Mouse (Mus musculus): ENCODE data around the gene Fdxr. TPM values are rescaled to one million over a fixed set of nuclear protein-coding genes. Genes with fewer than 3 reads are reported as not detected.

Gene Fdxr
- polyA plus RNA-seq, 1 experiment = 12.2 TPM

DNA sequence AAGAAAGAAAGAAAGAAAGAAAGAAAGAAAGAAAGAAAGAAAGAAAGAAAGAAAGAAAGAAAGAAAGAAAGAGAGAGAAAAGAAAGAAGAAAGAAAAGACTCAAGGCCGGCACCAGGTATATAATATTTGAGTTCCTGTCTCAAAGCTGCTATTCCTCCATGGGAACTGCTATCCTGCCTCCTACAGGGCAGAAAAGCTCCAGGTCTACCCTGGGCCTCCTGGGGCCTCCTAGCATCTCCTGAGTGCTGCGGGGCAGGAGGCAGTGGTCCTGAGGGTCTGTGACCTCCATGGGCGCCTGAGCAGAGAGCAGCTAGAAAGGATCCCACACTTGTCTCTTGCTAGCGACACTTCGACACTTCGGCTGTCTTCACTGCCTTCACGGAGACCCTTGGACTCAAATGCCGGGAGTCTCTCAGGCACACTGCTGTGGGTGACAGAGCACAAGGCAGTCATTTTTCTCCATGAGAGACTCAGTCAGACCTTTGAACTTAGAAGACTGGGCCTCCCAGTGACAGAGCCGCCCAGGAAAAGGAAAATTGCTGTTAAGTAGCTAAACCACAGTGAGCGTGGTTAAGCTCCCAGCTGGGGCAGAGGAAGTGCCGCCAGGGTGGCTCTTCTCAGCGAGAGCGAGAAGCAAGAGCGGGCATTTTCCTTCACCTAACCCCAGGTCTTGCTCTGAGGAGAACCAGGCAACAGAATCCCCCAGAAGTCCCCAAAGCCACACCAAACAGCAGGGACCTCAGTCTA lies 45.5 kb downstream of the Fdxr start:
- Histone ChIP-seq H3K4me1 (ENCODE audit: control insufficient read depth, insufficient read depth, insufficient read length, low read length) (peaks cover 7% of the 10 kb centered on the region), H3K36me3 (ENCODE audit: control insufficient read depth, insufficient read depth, low read length) (0 out of 2 replicates have a peak, but pooled peaks cover 3% of the 10 kb centered on the region), H3K27me3 (ENCODE audit: control insufficient read depth, insufficient read depth, low read length) (no peaks in the 10 kb centered on the region), H3K4me3 (ENCODE audit: low read depth, low read length) (no peak overlapping the region), H3K27ac (ENCODE audit: insufficient read depth, low read depth, low read length) (no peak overlapping the region)
- TF ChIP-seq POLR2A (IDR thresholded peaks at IDR 0.05; ENCODE audit: low read depth, low read length) = no peak
- TF ChIP-seq CTCF (IDR thresholded peaks at IDR 0.05; ENCODE audit: extremely low read depth, insufficient read length, insufficient replicate concordance, low read depth, low read length) = no peak
- WGBS = 17% methylated on average over 14 of the region's 14 CpGs

DNA sequence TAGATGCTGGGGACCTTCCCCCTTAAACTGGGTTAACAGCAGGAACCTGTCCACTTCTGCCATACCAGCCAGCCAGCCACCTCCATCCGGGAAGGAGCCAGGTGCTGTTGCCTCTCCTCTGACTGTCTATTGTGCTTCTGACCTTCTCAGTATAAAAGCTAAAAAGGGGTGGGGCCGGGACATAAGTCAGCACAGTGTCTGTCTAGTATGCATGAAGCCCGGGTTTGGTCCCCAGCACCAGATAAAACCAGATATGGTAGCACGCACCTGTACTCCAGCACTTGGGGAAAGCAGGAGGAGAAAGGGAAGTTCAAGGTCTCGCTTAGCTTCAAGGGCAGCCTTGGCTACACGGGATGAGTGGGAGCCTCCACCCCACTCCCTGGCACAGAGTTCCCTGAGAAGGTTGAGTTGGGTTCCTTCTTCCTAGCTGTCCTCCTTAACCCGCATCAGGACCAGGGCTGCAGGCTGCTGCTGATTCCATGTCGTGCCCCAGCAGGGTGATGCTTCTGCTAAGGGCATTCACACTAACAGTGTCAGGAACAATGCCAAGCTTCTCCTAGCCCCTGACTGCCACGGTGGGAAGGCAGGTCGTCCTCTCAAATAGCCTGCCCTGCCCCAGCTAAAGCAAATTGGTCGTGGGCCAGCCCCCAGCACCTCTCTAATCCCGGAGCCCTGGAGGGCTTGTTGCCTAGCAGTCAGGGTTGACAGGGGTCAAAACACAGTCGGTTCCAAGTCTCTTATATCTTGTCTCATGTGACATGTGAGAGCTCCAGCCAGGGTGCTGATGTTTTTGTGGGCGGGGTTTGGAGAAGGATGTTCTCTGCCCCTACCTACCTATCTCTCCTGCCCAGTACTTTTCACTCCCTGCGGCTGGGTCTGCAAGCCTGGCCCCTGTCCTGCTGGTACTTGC lies 47.6 kb downstream of the Fdxr start:
- Histone ChIP-seq H3K36me3 (ENCODE audit: control insufficient read depth, insufficient read depth, low read length) (0 out of 2 replicates have a peak, but pooled peaks cover 1% of the 10 kb centered on the region), H3K27ac (ENCODE audit: insufficient read depth, low read depth, low read length) (no peak overlapping the region), H3K27me3 (ENCODE audit: control insufficient read depth, insufficient read depth, low read length) (no peaks in the 10 kb centered on the region), H3K4me3 (ENCODE audit: low read depth, low read length) (no peak overlapping the region), H3K4me1 (ENCODE audit: control insufficient read depth, insufficient read depth, insufficient read length, low read length) (peaks cover 7% of the 10 kb centered on the region)
- 59% methylated on average over 15 of the region's 15 CpGs for WGBS
- TF ChIP-seq POLR2A (IDR thresholded peaks at IDR 0.05; ENCODE audit: low read depth, low read length) (no peak), CTCF (IDR thresholded peaks at IDR 0.05; ENCODE audit: extremely low read depth, insufficient read length, insufficient replicate concordance, low read depth, low read length) (no peak)

DNA sequence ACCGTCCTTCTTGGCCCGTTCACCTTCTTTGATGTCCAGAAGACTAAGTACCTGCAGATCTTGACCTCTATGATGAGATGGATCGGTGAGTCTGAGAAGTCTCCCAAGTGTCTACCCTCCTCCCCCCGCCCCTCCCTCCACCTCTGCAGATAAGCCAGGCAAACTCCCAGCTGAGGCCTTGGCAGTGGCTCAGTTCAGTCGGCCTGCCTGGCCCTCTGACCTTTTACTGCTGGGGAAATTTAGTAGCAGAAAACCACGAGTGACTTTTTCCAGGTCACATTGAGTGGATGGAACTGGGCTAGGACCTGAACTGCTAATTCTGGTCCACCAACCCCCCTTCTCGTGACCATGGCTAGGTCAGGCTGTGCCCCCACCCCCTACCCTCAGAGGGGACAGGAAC lies 48.4 kb downstream of the Fdxr start:
- peaks cover 7% of the 10 kb centered on the region for H3K4me1 ChIP-seq (ENCODE audit: control insufficient read depth, insufficient read depth, insufficient read length, low read length)
- 61% methylated on average over 7 of the region's 7 CpGs for WGBS
- H3K4me3 ChIP-seq (ENCODE audit: low read depth, low read length) = no peak overlapping the region
- no peak for TF ChIP-seq POLR2A (IDR thresholded peaks at IDR 0.05; ENCODE audit: low read depth, low read length)
- no peak for TF ChIP-seq CTCF (IDR thresholded peaks at IDR 0.05; ENCODE audit: extremely low read depth, insufficient read length, insufficient replicate concordance, low read depth, low read length)
- H3K27me3 ChIP-seq (ENCODE audit: control insufficient read depth, insufficient read depth, low read length) = no peaks in the 10 kb centered on the region
- 0 out of 2 replicates have a peak, but pooled peaks cover 1% of the 10 kb centered on the region for H3K36me3 ChIP-seq (ENCODE audit: control insufficient read depth, insufficient read depth, low read length)
- H3K27ac ChIP-seq (ENCODE audit: insufficient read depth, low read depth, low read length) = no peak overlapping the region

DNA sequence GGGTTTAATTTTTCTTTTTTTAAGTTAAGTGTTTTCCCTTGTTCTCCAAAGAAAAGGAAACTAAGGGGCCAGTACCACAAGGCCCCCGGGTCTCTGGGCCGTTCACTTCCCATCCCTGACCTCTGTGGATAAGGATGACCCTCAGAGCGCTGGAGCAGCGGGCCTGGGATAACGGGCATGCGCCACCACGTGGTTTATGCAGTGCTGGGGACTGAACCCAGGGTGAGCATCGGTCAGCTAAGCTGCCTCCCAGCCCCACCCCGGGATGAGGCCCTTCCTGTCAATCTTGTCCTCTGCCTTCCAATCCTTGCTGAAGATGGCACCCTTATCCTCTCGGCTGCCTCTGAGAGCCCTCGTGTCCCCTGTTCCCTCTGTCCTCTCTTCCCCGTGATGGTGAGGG lies 49.2 kb downstream of the Fdxr start:
- TF ChIP-seq CTCF (IDR thresholded peaks at IDR 0.05; ENCODE audit: extremely low read depth, insufficient read length, insufficient replicate concordance, low read depth, low read length) (no peak), POLR2A (IDR thresholded peaks at IDR 0.05; ENCODE audit: low read depth, low read length) (no peak)
- no peak overlapping the region for H3K27ac ChIP-seq (ENCODE audit: insufficient read depth, low read depth, low read length)
- no peaks in the 10 kb centered on the region for H3K27me3 ChIP-seq (ENCODE audit: control insufficient read depth, insufficient read depth, low read length)
- WGBS = 84% methylated on average over 12 of the region's 12 CpGs
- 0 out of 2 replicates have a peak, but pooled peaks cover 1% of the 10 kb centered on the region for H3K36me3 ChIP-seq (ENCODE audit: control insufficient read depth, insufficient read depth, low read length)
- H3K4me1 ChIP-seq (ENCODE audit: control insufficient read depth, insufficient read depth, insufficient read length, low read length) = peaks cover 7% of the 10 kb centered on the region
- H3K4me3 ChIP-seq (ENCODE audit: low read depth, low read length) = no peak overlapping the region

- Histone ChIP-seq H3K4me1 (ENCODE audit: control insufficient read depth, insufficient read depth, insufficient read length, low read length) (peaks cover 7% of the 10 kb centered on the region), H3K27ac (ENCODE audit: insufficient read depth, low read depth, low read length) (no peak overlapping the region), H3K4me3 (ENCODE audit: low read depth, low read length) (no peak overlapping the region), H3K36me3 (ENCODE audit: control insufficient read depth, insufficient read depth, low read length) (0 out of 2 replicates have a peak, but pooled peaks cover 1% of the 10 kb centered on the region), H3K27me3 (ENCODE audit: control insufficient read depth, insufficient read depth, low read length) (no peaks in the 10 kb centered on the region)
- TF ChIP-seq CTCF (IDR thresholded peaks at IDR 0.05; ENCODE audit: extremely low read depth, insufficient read length, insufficient replicate concordance, low read depth, low read length) (no peak), POLR2A (IDR thresholded peaks at IDR 0.05; ENCODE audit: low read depth, low read length) (no peak)
- 78% methylated on average over 14 of the region's 14 CpGs for WGBS
Measured at GRCm38 (mm10) chr11:115226811-115227491, 49.9 kb downstream of the Fdxr start.

GRCm38 (mm10) chr11:115225301-115225700 lies 51.5 kb downstream of the Fdxr start:
- no peak for TF ChIP-seq POLR2A (IDR thresholded peaks at IDR 0.05; ENCODE audit: low read depth, low read length)
- Histone ChIP-seq H3K36me3 (ENCODE audit: control insufficient read depth, insufficient read depth, low read length) (0 out of 2 replicates have a peak, but pooled peaks cover 1% of the 10 kb centered on the region), H3K4me1 (ENCODE audit: control insufficient read depth, insufficient read depth, insufficient read length, low read length) (no peaks in the 10 kb centered on the region), H3K4me3 (ENCODE audit: low read depth, low read length) (no peak overlapping the region), H3K27me3 (ENCODE audit: control insufficient read depth, insufficient read depth, low read length) (no peaks in the 10 kb centered on the region), H3K27ac (ENCODE audit: insufficient read depth, low read depth, low read length) (no peak overlapping the region)
- WGBS = 96% methylated on average over 6 of the region's 6 CpGs

Measured in small intestine, adult 2 months (tissue).